Comparison of ENCODE assay signal across 8 mouse cellular contexts in genomic region chr14:25317680-25318471, GRCm38 (mm10).
DNase-seq lines count a peak whose midpoint lies in the region; ATAC-seq lines count a peak whose summit lies in the region.

No protein-coding gene starts in this region.

- peak; percentile 90 for ATAC-seq in intestine, embryonic 15.5 days
- no peak for ATAC-seq in activated CD4-positive, CD25-positive, alpha-beta regulatory T cell, adult 4 months

- peak; percentile 33 for DNase-seq in WW6 (ENCODE audit: low read depth, low spot score)
- peak; percentile 74 to 82 for DNase-seq in cerebellum, postnatal 14 days
- DNase-seq in frontal cortex, postnatal 36 days (ENCODE audit: low spot score in 2 of 2), result peak; percentile 74 to 83
- DNase-seq in left cerebral cortex, adult 9 months (ENCODE audit: low spot score in 2 of 2), result peak; percentile 79 to 88
- DNase-seq in lung, postnatal 4 days, result peak; percentile 85 to 89
- DNase-seq in right cerebral cortex, postnatal 4 days, result peak; percentile 89

- no peaks in the 10 kb centered on the region for H3K9me3 ChIP-seq in intestine, embryonic 15.5 days

- H3K4me2 ChIP-seq in intestine, embryonic 15.5 days (replicated peaks), result peak overlapping the region; percentile 52

- peak overlapping the region; percentile 55 for H3K27ac ChIP-seq in intestine, embryonic 15.5 days

- 0 out of 2 replicates have a peak, but pooled peaks cover 4% of the 10 kb centered on the region for H3K27me3 ChIP-seq in intestine, embryonic 15.5 days (replicated peaks)

- H3K4me3 ChIP-seq in intestine, embryonic 15.5 days (replicated peaks), result 0 out of 2 replicates have a peak overlapping the region, but pooled peaks have one; percentile 2

- peak overlapping the region; percentile 34 for H3K9ac ChIP-seq in intestine, embryonic 15.5 days

- H3K4me1 ChIP-seq in intestine, embryonic 15.5 days (replicated peaks), result peaks cover 10% of the 10 kb centered on the region

- WGBS in intestine, embryonic 15.5 days, result 16% methylated on average over 37 of the region's 37 CpGs

- H3K36me3 ChIP-seq in intestine, embryonic 15.5 days, result no peaks in the 10 kb centered on the region

Comparison
In these comparisons a context has a peak if more than half of its experiments do, and no peak if none do; other contexts are left out.
1. DNase-seq: peak in every context shown above with its lines; median percentile 89 in right cerebral cortex, postnatal 4 days; 87 in lung, postnatal 4 days; 84 in left cerebral cortex, adult 9 months; 78 in frontal cortex, postnatal 36 days; 78 in cerebellum, postnatal 14 days; 33 in WW6.